Mouse (Mus musculus): ENCODE measurements at regions not wholly inside any gene's neighbourhood (a gene's known extent, or its start where the extent isn't known, plus 50 kb on each side); places are given as distances from the start of the nearest gene placed in this dataset.

- H3K4me2 ChIP-seq (ENCODE audit: low read depth, low read length), result no peak overlapping the region
- no peaks in the 10 kb centered on the region for H3K9me3 ChIP-seq (ENCODE audit: control insufficient read depth, low read length)
- no peaks in the 10 kb centered on the region for H3K36me3 ChIP-seq (ENCODE audit: control insufficient read depth, insufficient read depth, low read length)
- no peak overlapping the region for H3K27ac ChIP-seq (ENCODE audit: low read length)
- H3K27me3 ChIP-seq (replicated peaks; ENCODE audit: control insufficient read depth, insufficient read depth, low read length), result no peaks in the 10 kb centered on the region
- 58% methylated on average over 4 of the region's 4 CpGs for WGBS
- no peaks in the 10 kb centered on the region for H3K4me1 ChIP-seq (ENCODE audit: control insufficient read depth, insufficient read depth, low read length)
- no peak overlapping the region for H3K4me3 ChIP-seq (ENCODE audit: low read length)
- no peak for ATAC-seq
- no peak overlapping the region for H3K9ac ChIP-seq (ENCODE audit: low read depth, low read length)
Observed at GRCm38 (mm10) chr5:11983452-11983851, 65.6 kb downstream of the 4933402N22Rik start.

DNA sequence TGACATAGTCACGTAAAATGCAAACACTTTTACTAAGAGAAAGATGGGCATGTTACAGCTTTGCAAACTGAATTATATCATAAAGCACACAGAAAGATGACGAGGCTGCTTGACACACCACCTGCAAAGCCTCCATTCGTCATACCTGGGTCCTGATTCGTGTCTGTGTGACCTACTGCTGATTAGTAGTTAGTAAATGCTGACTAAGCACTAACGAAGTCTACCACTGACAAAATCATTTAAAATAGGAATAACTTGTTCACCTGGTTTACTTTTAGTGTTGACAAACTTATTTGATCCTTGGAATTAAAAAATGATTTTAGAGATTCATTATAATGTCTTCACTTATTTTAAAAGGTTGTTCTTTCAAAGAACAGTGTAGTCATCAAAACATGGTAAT, 71.3 kb downstream of the 4933402N22Rik start:
- no peak for ATAC-seq
- Histone ChIP-seq H3K9me3 (ENCODE audit: control insufficient read depth, low read length) (no peaks in the 10 kb centered on the region), H3K9ac (ENCODE audit: low read depth, low read length) (no peak overlapping the region), H3K4me2 (ENCODE audit: low read depth, low read length) (no peak overlapping the region), H3K4me1 (ENCODE audit: control insufficient read depth, insufficient read depth, low read length) (no peaks in the 10 kb centered on the region), H3K36me3 (ENCODE audit: control insufficient read depth, insufficient read depth, low read length) (no peaks in the 10 kb centered on the region), H3K27ac (ENCODE audit: low read length) (no peak overlapping the region), H3K27me3 (replicated peaks; ENCODE audit: control insufficient read depth, insufficient read depth, low read length) (no peaks in the 10 kb centered on the region), H3K4me3 (ENCODE audit: low read length) (no peak overlapping the region)
- 83% methylated on average over 5 of the region's 5 CpGs for WGBS

GRCm38 (mm10) chr5:12000777-12001176, 82.9 kb downstream of the 4933402N22Rik start:
- Histone ChIP-seq H3K4me1 (ENCODE audit: control insufficient read depth, insufficient read depth, low read length) (no peaks in the 10 kb centered on the region), H3K4me3 (ENCODE audit: low read length) (no peak overlapping the region), H3K9ac (ENCODE audit: low read depth, low read length) (no peak overlapping the region), H3K9me3 (ENCODE audit: control insufficient read depth, low read length) (no peaks in the 10 kb centered on the region), H3K4me2 (ENCODE audit: low read depth, low read length) (no peak overlapping the region), H3K36me3 (ENCODE audit: control insufficient read depth, insufficient read depth, low read length) (no peaks in the 10 kb centered on the region), H3K27ac (ENCODE audit: low read length) (no peak overlapping the region), H3K27me3 (replicated peaks; ENCODE audit: control insufficient read depth, insufficient read depth, low read length) (no peaks in the 10 kb centered on the region)
- no peak for ATAC-seq

- Histone ChIP-seq H3K4me3 (ENCODE audit: low read length) (no peak overlapping the region), H3K9me3 (ENCODE audit: control insufficient read depth, low read length) (no peaks in the 10 kb centered on the region), H3K36me3 (ENCODE audit: control insufficient read depth, insufficient read depth, low read length) (no peaks in the 10 kb centered on the region), H3K27ac (ENCODE audit: low read length) (no peak overlapping the region), H3K4me2 (ENCODE audit: low read depth, low read length) (no peak overlapping the region), H3K27me3 (replicated peaks; ENCODE audit: control insufficient read depth, insufficient read depth, low read length) (no peaks in the 10 kb centered on the region), H3K9ac (ENCODE audit: low read depth, low read length) (no peak overlapping the region), H3K4me1 (ENCODE audit: control insufficient read depth, insufficient read depth, low read length) (no peaks in the 10 kb centered on the region)
- WGBS, result 55% methylated on average over 3 of the region's 3 CpGs
- peak; percentile 58 for ATAC-seq
Observed at GRCm38 (mm10) chr5:12006473-12006872, 88.6 kb downstream of the 4933402N22Rik start.

DNA sequence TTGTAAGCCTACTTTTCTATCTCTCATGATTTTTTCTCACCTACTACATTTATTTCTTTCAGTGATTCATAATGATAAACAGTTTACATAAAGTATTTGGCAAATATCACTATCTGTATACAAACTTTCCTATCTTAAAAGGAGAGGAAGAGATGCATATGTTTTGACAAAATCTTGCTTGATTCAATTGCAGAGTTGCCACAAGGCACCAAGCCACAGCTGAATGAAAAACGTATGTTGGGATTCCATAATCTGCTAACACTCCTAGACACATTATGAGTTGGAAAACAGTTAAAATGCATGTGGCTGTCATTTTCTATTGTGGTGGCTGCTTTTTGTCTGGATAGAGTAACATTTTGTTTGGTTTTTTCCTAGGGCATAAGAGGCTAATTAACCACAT, 98.5 kb downstream of the 4933402N22Rik start:
- ATAC-seq, result no peak
- H3K9me3 ChIP-seq (ENCODE audit: control insufficient read depth, low read length), result no peaks in the 10 kb centered on the region
- H3K4me2 ChIP-seq (ENCODE audit: low read depth, low read length), result no peak overlapping the region
- WGBS, result 56% methylated on average over 1 of the region's 1 CpGs
- no peaks in the 10 kb centered on the region for H3K27me3 ChIP-seq (replicated peaks; ENCODE audit: control insufficient read depth, insufficient read depth, low read length)
- no peaks in the 10 kb centered on the region for H3K36me3 ChIP-seq (ENCODE audit: control insufficient read depth, insufficient read depth, low read length)
- no peak overlapping the region for H3K4me3 ChIP-seq (ENCODE audit: low read length)
- H3K4me1 ChIP-seq (ENCODE audit: control insufficient read depth, insufficient read depth, low read length), result no peaks in the 10 kb centered on the region
- no peak overlapping the region for H3K9ac ChIP-seq (ENCODE audit: low read depth, low read length)
- no peak overlapping the region for H3K27ac ChIP-seq (ENCODE audit: low read length)

GRCm38 (mm10) chr5:12020489-12020888, 102.6 kb downstream of the 4933402N22Rik start:
- Histone ChIP-seq H3K9ac (ENCODE audit: low read depth, low read length) (no peak overlapping the region), H3K36me3 (ENCODE audit: control insufficient read depth, insufficient read depth, low read length) (no peaks in the 10 kb centered on the region), H3K9me3 (ENCODE audit: control insufficient read depth, low read length) (no peaks in the 10 kb centered on the region), H3K27me3 (replicated peaks; ENCODE audit: control insufficient read depth, insufficient read depth, low read length) (no peaks in the 10 kb centered on the region), H3K4me3 (ENCODE audit: low read length) (no peak overlapping the region), H3K27ac (ENCODE audit: low read length) (no peak overlapping the region), H3K4me1 (ENCODE audit: control insufficient read depth, insufficient read depth, low read length) (0 out of 2 replicates have a peak, but pooled peaks cover 5% of the 10 kb centered on the region), H3K4me2 (ENCODE audit: low read depth, low read length) (no peak overlapping the region)
- no peak for ATAC-seq

DNA sequence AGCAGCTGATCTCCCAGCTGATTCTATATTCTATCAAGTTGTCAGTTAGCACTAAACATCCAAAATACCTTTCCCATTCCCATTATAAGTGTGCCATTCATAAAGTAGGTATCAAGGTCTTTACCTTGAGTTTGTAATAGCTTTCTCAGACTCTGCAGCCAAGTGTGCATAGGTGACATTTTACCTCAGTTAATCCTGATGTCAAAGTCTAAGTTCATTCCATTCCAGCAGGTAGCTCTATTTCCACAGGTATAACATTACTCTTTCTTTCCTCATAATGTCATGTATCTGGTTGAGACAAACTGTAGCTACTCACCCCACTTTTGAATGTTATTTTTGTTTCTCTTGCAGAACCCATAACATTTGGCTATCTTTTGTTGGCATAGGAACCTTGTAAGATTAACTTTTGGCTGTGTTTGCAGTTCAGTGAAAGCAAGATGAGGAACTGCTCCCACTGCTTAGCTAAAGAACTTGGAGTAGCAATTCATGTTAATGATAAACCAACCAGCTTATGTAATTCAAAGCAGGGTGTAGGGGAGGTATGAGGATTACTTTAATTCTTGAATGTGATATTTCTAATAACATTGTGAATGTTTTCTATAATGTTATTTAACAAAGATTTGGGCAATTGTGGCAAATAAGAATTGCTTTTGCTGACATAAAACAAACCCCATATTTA, 107.0 kb downstream of the 4933402N22Rik start:
- H3K36me3 ChIP-seq (ENCODE audit: control insufficient read depth, insufficient read depth, low read length), result no peaks in the 10 kb centered on the region
- no peak overlapping the region for H3K4me3 ChIP-seq (ENCODE audit: low read length)

GRCm38 (mm10) chr5:12030002-12030401, 112.2 kb downstream of the 4933402N22Rik start:
- Histone ChIP-seq H3K27ac (ENCODE audit: low read length) (no peak overlapping the region), H3K9me3 (ENCODE audit: control insufficient read depth, low read length) (no peaks in the 10 kb centered on the region), H3K36me3 (ENCODE audit: control insufficient read depth, insufficient read depth, low read length) (no peaks in the 10 kb centered on the region), H3K4me2 (ENCODE audit: low read depth, low read length) (no peak overlapping the region), H3K27me3 (replicated peaks; ENCODE audit: control insufficient read depth, insufficient read depth, low read length) (no peaks in the 10 kb centered on the region), H3K4me3 (ENCODE audit: low read length) (no peak overlapping the region), H3K4me1 (ENCODE audit: control insufficient read depth, insufficient read depth, low read length) (no peaks in the 10 kb centered on the region), H3K9ac (ENCODE audit: low read depth, low read length) (no peak overlapping the region)
- 12% methylated on average over 5 of the region's 5 CpGs for WGBS
- ATAC-seq, result 0 out of 2 replicates have a peak, but pooled peaks have one; percentile 56

More for the DNA sequence above, 107.0 kb downstream of the 4933402N22Rik start:
- 0 out of 2 replicates have a peak, but pooled peaks cover 5% of the 10 kb centered on the region for H3K4me1 ChIP-seq (ENCODE audit: control insufficient read depth, insufficient read depth, low read length)
- no peak overlapping the region for H3K9ac ChIP-seq (ENCODE audit: low read depth, low read length)
- H3K27ac ChIP-seq (ENCODE audit: low read length), result no peak overlapping the region
- no peaks in the 10 kb centered on the region for H3K27me3 ChIP-seq (replicated peaks; ENCODE audit: control insufficient read depth, insufficient read depth, low read length)
- H3K4me2 ChIP-seq (ENCODE audit: low read depth, low read length), result no peak overlapping the region
- no peaks in the 10 kb centered on the region for H3K9me3 ChIP-seq (ENCODE audit: control insufficient read depth, low read length)
- ATAC-seq, result peak; percentile 83

GRCm38 (mm10) chr5:12049806-12050205, 132.0 kb downstream of the 4933402N22Rik start:
- ATAC-seq, result no peak
- 77% methylated on average over 1 of the region's 1 CpGs for WGBS
- Histone ChIP-seq H3K9ac (ENCODE audit: low read depth, low read length) (no peak overlapping the region), H3K4me1 (ENCODE audit: control insufficient read depth, insufficient read depth, low read length) (no peaks in the 10 kb centered on the region), H3K9me3 (ENCODE audit: control insufficient read depth, low read length) (no peaks in the 10 kb centered on the region), H3K27ac (ENCODE audit: low read length) (no peak overlapping the region), H3K4me2 (ENCODE audit: low read depth, low read length) (no peak overlapping the region), H3K27me3 (replicated peaks; ENCODE audit: control insufficient read depth, insufficient read depth, low read length) (no peaks in the 10 kb centered on the region), H3K36me3 (ENCODE audit: control insufficient read depth, insufficient read depth, low read length) (no peaks in the 10 kb centered on the region), H3K4me3 (ENCODE audit: low read length) (no peak overlapping the region)

- no peak overlapping the region for H3K9ac ChIP-seq (ENCODE audit: low read depth, low read length)
- WGBS, result 54% methylated on average over 1 of the region's 1 CpGs
Observed at GRCm38 (mm10) chr5:12080191-12080590, 162.3 kb downstream of the 4933402N22Rik start.

More at GRCm38 (mm10) chr5:12080191-12080590, 162.3 kb downstream of the 4933402N22Rik start:
- Histone ChIP-seq H3K9me3 (ENCODE audit: control insufficient read depth, low read length) (no peaks in the 10 kb centered on the region), H3K36me3 (ENCODE audit: control insufficient read depth, insufficient read depth, low read length) (no peaks in the 10 kb centered on the region), H3K27ac (ENCODE audit: low read length) (no peak overlapping the region), H3K4me2 (ENCODE audit: low read depth, low read length) (no peak overlapping the region), H3K4me1 (ENCODE audit: control insufficient read depth, insufficient read depth, low read length) (no peaks in the 10 kb centered on the region), H3K4me3 (ENCODE audit: low read length) (no peak overlapping the region), H3K27me3 (replicated peaks; ENCODE audit: control insufficient read depth, insufficient read depth, low read length) (no peaks in the 10 kb centered on the region)
- ATAC-seq, result no peak
